Mouse (Mus musculus) layer of hippocampus, postnatal 14 days (tissue): Measurements from ENCODE around the gene Mrpl49. TPM values are rescaled to one million over a fixed set of nuclear protein-coding genes. Genes with fewer than 3 reads are reported as not detected.

Experiments
- DNase-seq, 2 experiments: peaks; one replicate each; pipeline ENCODE4 v3.0.0; 2021 to 2022; ENCODE audit warnings: low spot score in 2 of 2, mixed read lengths in 1 of 2
- long read RNA-seq, 2 experiments: library from polyadenylated mRNA; stranded (forward); transcript quantifications; one replicate each; pipeline ENCODE4 v2.0.0; 2021
- total RNA-seq, 2 experiments: library from RNA; stranded (reverse); gene quantifications; 2 replicates each; pipeline ENCODE4 v1.2.3; 2021

The Mrpl49 gene
- total RNA-seq = 10 to 100 TPM; 39.9 to 50.8 TPM
- long read RNA-seq, experiment 1, transcript Mrpl49-201 (4 exons, 1,764 nt) = major isoform, 45 of 49 reads
- long read RNA-seq, experiment 1, partial matches to known transcripts = 1 of 49 reads
- long read RNA-seq, experiment 1, other reads (novel, unspliced or antisense) = 0 of 49 reads
- long read RNA-seq, experiment 2, transcript Mrpl49-201 (4 exons, 1,764 nt) = major isoform, 70 of 81 reads
- long read RNA-seq, experiment 2, partial matches to known transcripts = 1 of 81 reads
- long read RNA-seq, experiment 2, other reads (novel, unspliced or antisense) = 10 of 81 reads

GRCm38 (mm10) chr19:6057313-6058096, at the start of gene Mrpl49, which contains the start of gene Fau:
TSS of gene Mrpl49 (minus strand) at chr19:6057785.
TSS of gene Fau (plus strand) at chr19:6057844.
- peak; percentile 98 to 99 for DNase-seq

GRCm38 (mm10) chr19:6105586-6105985, 48.0 kb upstream of the Mrpl49 start, which contains the start of gene Naaladl1:
TSS of gene Naaladl1 (plus strand) at chr19:6105782.
- no peak for DNase-seq

GRCm38 (mm10) chr19:6104476-6104875, 46.9 kb upstream of the Mrpl49 start:
- no peak for DNase-seq

GRCm38 (mm10) chr19:6102169-6102853, 44.7 kb upstream of the Mrpl49 start:
- no peak for DNase-seq

- no peak for DNase-seq
These were observed 43.6 kb upstream of the Mrpl49 start for GRCm38 (mm10) chr19:6101186-6101585.

- no peak for DNase-seq
These were observed 40.3 kb upstream of the Mrpl49 start for GRCm38 (mm10) chr19:6097847-6098246.

- DNase-seq = no peak
These were observed 36.5 kb upstream of the Mrpl49 start, which contains the start of gene AC131692.1 for GRCm38 (mm10) chr19:6094119-6094518. TSS of gene AC131692.1 (plus strand) at chr19:6094419.

GRCm38 (mm10) chr19:6088841-6089240, 31.3 kb upstream of the Mrpl49 start:
- DNase-seq = no peak

- DNase-seq = no peak
These were observed 27.9 kb upstream of the Mrpl49 start for GRCm38 (mm10) chr19:6085417-6085879.

GRCm38 (mm10) chr19:6084478-6085248, 27.1 kb upstream of the Mrpl49 start, which contains the start of the genes Zfpl1 and Cdca5:
TSS of gene Zfpl1 (minus strand) at chr19:6084956.
TSS of gene Cdca5 (plus strand) at chr19:6084983.
- peak; percentile 91 to 98 for DNase-seq

- DNase-seq = no peak
These were observed 24.6 kb upstream of the Mrpl49 start, which contains the start of gene Gm28374 for GRCm38 (mm10) chr19:6082156-6082555. TSS of gene Gm28374 (minus strand) at chr19:6082256.

GRCm38 (mm10) chr19:6079983-6080480, 22.4 kb upstream of the Mrpl49 start, which contains the start of gene Tmem262:
TSS of gene Tmem262 (plus strand) at chr19:6080033.
- DNase-seq = no peak

- DNase-seq = peak; percentile 81 to 92
These were observed 19.2 kb upstream of the Mrpl49 start, which contains the start of gene Vps51 for GRCm38 (mm10) chr19:6076564-6077393. TSS of gene Vps51 (minus strand) at chr19:6077231.

- DNase-seq = no peak
These were observed 16.3 kb upstream of the Mrpl49 start for GRCm38 (mm10) chr19:6073889-6074288.

- DNase-seq = no peak
These were observed 13.7 kb upstream of the Mrpl49 start for GRCm38 (mm10) chr19:6071261-6071660.

GRCm38 (mm10) chr19:6070571-6071250, 13.1 kb upstream of the Mrpl49 start:
- DNase-seq = no peak

- DNase-seq = no peak
These were observed 12.3 kb upstream of the Mrpl49 start for GRCm38 (mm10) chr19:6069851-6070250.

GRCm38 (mm10) chr19:6068951-6069350, 11.4 kb upstream of the Mrpl49 start:
- no peak for DNase-seq
